Mouse (Mus musculus): Measurements from ENCODE around the gene Hoxa5. TPM values are rescaled to one million over a fixed set of nuclear protein-coding genes. Genes with fewer than 3 reads are reported as not detected.

Gene Hoxa5
- polyA plus RNA-seq, 1 experiment = not detected

DNA sequence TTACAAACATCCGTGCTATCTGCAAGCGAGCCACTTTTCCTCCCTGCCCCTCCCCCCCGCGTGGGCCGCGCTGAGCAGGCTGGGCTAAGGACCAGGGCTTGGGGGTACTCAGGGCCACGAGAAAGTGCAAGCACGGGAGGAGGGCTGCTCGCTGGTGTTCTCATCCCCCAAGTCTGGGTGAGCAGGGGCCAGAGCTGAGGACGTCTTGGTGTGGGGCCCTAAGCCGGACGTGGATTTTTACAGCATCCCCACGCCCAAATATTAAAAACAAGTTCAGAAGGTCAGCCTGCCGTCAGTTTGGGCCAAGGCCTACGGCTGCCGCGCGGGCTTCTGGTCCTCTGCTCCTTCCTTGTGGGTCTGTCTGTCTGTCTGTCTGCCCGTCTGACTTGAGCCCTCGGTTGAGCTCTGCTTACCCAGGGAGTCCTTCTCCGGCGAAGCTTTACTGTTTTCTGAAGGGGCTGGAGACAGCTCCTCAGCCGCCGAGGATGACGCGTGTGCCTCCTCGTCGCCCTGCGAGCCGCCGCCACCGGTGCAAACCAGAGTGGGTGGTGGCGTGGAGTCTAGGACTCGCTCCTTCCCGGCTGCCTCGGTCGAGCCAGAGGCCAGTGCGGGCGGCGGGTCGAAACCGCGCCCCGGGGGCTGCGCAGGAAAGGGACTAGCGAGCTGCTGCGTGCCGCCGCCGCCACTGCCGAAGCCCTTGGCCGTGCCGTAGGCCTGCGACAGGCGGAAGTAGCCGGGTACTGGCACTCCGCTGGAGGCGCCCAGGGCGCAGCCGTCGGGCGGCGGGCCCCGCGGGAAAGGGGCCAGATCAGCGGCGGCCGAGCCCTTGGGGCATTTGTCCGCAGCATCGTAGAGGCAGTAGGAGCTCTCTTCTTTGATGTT lies 29.4 kb upstream of the Hoxa5 start:
- no peak for TF ChIP-seq GATA1 (IDR thresholded peaks at IDR 0.05; ENCODE audit: low read length)

DNA sequence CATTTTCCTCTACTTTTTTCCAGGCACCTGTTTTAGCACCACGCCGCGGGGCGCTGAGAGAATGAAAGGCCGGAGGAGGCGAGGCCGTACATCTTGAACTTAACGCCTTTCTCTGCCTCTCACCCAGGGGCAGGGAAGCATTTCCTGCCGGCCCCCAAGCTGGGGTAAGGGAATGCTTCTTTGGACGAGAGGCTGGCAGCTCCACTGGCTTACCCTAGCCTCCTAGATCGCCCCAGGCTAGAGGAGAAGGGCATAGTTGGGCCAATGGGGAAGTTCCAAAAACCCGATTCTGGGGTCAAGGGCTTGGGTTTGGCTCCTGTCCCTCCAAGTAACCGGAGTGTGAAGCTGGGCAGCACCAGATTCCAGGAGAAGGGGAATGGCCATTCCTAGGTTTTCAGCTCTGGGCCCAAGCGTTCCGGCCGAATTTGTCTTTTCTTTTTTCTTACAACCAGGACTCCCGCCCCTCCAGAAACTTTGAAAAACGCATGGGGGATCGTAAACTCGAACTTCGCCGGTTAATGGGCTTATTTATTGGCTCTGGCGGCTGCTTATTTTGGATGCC lies 28.7 kb upstream of the Hoxa5 start:
- no peak for TF ChIP-seq GATA1 (IDR thresholded peaks at IDR 0.05; ENCODE audit: low read length)

DNA sequence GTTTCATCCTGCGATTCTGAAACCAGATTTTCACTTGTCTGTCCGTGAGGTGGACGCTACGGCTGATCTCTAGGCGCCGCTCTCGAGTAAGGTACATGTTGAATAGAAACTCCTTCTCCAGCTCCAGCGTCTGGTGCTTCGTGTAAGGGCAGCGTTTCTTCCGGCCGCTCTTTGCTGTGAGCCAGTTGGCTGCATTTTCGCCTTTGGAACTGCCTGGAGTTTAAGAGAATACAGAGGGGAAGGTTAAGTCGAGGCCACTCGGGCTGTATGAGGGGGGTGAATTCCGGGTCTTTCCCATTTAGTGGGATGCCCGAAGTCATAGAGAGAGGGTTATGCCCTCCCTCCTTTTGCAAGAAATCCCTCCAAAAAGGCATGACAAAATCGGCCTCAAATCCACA lies 28.2 kb upstream of the Hoxa5 start:
- TF ChIP-seq GATA1 (IDR thresholded peaks at IDR 0.05; ENCODE audit: low read length) = no peak

DNA sequence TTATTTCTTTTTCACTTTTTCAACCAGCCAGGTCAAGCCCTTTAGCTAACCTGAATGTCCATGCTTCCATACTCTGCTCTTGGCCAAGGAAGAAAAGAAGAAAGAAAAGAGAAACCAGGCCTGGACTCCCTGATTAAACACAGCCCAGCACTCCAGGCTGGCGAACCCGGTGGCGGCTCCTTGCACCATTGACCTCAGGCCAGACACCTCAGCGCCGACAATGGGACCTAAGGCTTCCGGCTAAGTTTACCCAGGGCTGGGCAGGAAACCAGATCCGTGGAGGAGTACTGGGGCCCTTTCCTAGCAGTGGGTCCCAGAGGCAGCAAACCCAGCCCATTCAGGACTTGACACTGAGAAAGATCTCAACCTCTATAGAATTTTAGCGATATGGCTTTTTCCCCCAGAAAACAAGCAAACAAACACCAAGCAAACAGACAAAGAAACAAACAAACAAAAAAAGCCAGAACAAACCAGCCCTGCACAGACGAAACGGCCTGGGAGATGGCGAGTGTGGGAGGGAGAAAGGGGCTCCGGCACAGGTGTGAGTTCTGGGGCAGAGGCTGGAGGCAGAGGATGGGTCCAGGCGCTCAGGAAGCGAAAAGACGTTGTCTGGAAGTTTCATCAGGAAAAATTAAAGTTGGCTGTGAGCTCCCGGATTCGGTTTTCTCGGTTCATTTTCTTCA lies 27.6 kb upstream of the Hoxa5 start:
- no peak for TF ChIP-seq GATA1 (IDR thresholded peaks at IDR 0.05; ENCODE audit: low read length)

DNA sequence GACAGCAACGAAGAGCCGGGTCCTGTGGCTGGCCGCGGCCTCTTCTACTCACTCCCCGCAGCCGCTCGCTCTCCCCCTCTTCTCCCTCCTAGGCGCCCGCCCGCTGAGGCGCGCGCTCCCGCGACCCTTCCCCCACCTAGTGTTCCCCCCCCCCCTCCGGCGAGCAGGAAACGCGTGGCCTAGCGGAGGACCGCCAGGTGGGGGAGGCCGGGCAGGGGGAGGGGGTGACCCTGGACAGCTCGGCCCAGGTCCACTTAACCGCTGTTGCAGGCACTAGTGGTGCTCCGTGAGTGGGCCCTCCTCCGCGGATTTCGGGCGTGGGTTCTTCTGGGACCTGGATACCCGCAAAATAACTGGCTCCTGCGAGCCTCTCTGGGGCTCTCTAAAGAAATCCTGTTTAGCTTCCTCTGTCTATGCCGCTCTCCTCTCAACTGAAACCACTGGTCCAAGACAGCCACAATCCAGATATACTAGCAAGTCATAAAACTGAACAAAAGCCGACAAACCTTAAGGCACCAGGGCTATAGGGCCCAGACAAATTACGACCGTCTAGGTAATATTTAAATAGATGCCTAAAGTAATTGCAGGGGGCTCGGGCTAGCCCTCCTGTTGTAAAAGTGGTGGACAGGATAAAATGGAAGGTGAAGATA lies 26.3 kb upstream of the Hoxa5 start, which contains the start of gene Hoxa9:
Gene Hoxa9, minus strand, starts transcription at position 574 of the 650 bp plus-strand sequence.
- no peak for TF ChIP-seq GATA1 (IDR thresholded peaks at IDR 0.05; ENCODE audit: low read length)

DNA sequence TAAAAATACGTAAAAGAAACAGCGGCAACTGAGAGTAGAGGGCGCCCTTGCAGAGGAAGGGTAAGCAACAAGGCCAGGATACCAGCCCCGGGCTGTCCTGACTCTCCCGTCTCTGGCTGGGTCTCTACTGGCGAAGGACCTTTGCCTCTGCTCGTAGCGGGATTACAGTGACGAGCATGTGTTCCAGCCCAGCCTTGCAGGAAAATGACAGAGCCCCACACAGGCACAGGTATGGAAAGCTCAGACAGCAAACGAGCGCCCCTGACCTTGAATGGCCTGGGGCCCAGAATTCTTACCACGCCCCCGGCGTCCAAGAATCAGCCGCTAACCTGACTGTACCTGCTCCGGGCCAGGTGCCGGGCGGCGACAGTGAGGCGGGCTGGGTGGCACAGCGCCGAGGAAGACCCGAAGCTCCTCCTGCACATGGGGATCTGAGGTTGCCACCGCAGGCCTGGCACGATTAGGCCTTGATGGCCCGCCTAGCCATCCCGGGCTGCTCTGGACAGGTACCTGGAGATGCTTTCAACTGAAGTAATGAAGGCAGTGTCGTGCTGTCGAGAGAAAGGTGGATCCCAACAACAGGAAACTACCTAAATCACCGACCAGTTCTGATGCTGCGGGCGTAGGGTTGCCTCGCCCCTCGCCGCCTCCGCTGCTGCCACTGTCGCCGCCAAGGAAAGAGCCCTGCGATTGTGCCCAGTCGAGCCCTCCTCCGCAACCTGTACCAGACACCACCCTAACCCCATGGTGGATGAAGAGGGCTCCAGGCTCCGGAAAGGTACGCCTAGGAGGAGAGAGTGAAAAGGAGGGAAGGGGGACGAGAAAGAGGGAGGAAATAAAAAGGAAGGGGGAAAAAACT lies 25.4 kb upstream of the Hoxa5 start:
- no peak for TF ChIP-seq GATA1 (IDR thresholded peaks at IDR 0.05; ENCODE audit: low read length)

DNA sequence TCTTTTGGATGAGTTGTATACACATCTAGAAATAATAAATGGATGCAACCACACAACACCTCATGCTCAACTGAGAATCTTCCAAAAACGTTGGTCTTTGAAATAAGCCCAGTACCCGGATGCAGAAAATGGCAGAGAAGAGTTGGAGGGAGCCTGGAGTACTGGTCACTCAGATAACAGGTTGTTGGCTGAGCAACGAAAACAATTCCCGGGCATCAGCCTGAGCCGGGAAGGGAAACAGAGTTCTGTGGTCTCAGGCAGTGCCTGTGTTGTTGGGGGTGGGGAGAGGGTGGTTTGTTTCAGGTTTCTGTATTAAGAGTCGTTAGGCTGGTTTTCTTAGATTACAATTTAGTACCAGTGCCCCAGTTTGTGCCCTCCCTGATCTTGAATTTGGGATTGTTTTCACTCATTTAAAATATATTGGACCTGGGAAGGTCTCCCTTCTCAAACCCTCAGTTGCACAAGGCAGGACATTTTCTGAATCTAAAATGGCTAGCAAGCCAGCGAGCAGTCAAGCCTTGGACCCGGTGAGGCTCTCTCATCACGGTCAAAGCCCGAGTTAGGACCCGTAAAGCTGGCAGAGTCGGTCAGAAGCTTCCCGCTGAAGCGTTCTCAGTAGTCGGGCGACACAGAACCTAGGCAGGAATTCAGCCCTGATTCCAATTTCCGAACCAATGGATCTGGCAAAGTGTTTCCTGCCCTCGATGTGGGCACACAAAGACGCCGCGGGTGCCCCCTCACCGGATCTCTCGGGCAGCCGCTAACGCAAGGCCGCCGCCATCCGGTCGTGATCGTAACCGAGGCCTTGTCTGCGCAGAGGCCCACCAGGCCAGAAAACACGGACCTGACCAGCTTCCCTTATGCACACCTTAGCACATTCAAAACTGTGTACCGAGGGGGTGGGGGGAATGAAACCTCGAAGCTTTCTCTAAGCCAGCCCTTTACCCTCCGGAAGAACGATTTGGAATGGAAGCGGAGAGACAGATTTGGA lies 24.4 kb upstream of the Hoxa5 start:
- no peak for TF ChIP-seq GATA1 (IDR thresholded peaks at IDR 0.05; ENCODE audit: low read length)

DNA sequence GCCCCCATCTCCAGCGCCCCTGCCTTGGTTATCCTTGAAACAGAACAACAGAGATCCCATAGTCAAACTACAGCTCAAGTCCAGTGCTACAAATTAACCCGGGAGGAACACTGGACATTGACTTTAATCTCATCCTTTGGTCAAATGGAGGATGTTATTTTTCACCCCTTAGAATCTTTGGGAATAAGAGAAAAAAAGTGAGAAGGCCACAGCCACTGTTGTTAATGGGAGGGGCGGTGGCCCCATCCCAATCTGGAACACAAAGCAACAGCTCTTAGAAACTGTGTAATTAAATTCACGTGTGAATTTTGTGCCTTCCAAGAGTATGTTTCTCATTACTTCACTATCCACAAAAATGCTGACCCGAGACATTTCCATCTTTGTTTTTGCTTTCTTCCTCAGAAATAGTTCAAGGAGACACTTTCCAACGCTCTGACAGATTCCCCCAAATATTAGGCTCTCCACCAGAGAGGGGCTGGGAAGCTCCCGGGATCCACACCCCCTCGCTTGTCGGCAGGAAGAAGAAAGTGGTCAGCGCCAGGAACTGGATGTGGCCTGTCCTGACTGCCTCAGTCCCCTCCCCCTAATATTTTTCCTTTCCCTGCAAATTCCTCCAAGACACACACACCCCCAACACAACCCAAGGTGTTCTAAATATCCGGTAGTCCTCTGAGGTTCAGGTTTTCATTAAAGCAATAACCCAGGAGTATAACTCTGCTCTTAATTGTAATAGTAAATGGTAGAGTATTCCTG lies 23.3 kb upstream of the Hoxa5 start:
- no peak for TF ChIP-seq GATA1 (IDR thresholded peaks at IDR 0.05; ENCODE audit: low read length)

DNA sequence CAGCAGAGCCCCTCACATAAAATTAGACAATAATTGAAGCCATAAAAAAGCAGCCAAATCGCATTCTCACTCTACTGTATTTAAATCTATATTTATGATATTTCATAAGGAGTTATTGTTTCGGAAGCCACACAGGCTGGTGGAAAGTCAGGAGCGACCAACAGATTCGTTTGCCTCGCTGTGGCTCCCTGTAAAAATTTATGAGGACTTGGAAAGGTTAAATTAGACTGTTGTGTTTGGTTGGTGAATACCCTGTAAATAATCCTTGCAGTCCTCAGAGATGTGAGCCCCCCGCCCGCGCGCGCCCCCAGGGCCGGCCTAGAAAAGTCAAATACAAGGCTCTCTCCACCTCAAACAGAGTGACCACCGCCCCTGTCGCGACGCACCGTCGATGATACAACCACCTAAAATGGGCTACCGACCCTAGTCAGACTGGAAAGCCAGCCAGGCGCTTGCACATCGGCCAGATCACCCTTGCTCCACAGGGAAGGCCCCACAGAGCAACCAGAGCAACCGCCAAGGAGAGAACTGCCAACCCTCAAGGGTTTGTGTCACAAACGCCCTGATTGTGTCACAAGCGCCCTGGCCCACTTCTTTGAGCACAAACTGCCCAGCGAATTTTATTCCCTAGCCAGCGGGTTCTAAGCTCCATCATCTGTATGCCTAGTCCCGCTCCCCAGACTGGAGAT lies 22.3 kb upstream of the Hoxa5 start:
- no peak for TF ChIP-seq GATA1 (IDR thresholded peaks at IDR 0.05; ENCODE audit: low read length)

DNA sequence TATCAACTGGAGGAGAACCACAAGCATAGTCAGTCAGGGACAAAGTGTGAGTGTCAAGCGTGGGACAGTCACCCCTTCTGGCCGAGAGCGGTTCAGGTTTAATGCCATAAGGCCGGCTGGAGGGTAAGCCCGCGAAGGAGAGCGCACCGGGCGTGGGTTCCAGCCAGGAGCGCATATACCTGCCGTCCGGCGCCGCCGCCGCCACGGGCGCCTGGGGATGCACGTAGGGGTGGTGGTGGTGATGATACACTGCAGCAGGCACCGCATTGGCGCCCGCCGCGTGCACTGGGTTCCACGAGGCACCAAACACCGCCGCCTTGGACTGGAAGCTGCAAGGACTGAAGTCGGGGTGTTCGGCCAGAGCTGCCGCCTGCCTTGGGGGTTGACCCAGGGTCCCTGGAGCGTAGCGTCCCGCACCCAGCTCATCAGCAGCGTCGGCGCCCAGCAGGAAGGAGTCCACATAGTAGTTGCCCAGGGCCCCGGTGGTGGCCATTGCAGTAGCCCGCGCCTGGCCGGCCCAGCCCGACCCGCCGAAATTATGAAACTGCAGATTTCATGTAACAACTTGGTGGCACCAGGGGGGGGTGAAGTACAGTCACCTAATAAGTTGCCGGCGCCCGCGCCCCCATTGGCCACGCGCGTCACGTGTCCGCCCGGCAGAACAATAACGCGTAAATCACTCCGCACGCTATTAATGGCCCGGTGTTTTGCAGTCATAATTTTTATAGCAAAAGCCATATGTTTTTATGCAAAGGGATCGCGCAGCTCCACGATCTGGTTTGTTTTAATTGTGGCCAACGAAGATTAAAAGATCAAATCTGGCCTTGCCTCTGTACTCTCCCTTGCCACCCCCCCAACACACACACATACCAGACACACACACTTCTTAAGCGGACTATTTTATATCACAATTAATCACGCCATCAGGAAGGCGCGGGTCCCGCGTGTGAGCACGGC lies 21.5 kb upstream of the Hoxa5 start:
- no peak for TF ChIP-seq GATA1 (IDR thresholded peaks at IDR 0.05; ENCODE audit: low read length)

DNA sequence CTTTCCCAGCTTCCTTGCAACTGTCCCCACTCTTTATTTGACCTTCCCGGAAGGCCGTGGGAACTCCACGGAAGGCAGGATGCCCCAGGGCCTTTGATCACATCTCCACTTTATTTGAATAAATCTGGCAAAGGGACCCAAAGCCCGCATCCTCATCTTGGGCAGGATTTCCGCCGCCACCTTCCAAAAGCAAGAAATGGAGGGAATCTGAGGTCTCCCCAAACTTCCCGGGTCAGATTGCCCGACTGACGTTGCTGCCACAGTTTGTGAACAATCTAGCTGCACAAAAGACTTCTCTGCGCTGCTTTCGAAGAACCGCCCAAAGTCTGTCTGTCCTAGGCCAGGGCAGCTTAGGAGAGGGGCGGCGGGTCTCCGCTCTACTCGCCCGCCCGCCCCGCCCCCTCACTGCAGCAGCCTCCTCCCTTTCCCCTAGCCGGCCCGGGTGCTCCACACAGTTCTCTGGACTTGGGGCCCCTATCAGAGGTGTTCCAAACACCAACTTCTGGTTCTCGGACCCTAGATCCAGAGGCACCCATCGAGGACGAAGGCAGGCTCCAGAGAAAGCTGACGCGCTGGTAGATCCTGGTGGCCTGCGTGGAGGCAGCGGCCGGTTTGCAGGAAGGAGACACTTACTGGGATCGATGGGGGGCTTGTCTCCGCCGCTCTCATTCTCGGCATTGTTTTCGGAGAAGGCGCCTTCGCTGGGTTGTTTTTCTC lies 20.7 kb upstream of the Hoxa5 start:
- TF ChIP-seq GATA1 (IDR thresholded peaks at IDR 0.05; ENCODE audit: low read length) = no peak

All from G1E-ER4 (cell line).